Mouse (Mus musculus) midbrain, postnatal 0 days (tissue): ENCODE measurements at regions not wholly inside any gene's neighbourhood (a gene's known extent, or its start where the extent isn't known, plus 50 kb on each side); places are given as distances from the start of the nearest gene placed in this dataset.

Experiments
- ATAC-seq: fragments of 200-750 bp; cut with Nextera tagmentation; 2 replicates; pipeline ENCODE4 v1.8.0; 2017; ENCODE audit warnings: moderate number of reproducible peaks, mild to moderate bottlenecking, moderate TSS enrichment, moderate library complexity; ENCODE audit not compliant: low FRiP score
- DNase-seq: peaks from one replicate; pipeline ENCODE4 v3.0.0-alpha.2; 2015; ENCODE audit warnings: low spot score
- H3K27ac ChIP-seq: fragments of 300-500 bp; sonication (generic); 2 replicates; pipeline ENCODE4 v1.5.1; 2014; ENCODE audit warnings: low read depth, mild to moderate bottlenecking, low read length, mixed read lengths
- H3K27me3 ChIP-seq: fragments of 300-500 bp; sonication (generic); 2 replicates; pipeline ENCODE4 v1.6.1; 2014; ENCODE audit warnings: low read length, control low read depth, mixed read lengths; ENCODE audit not compliant: insufficient read depth
- H3K36me3 ChIP-seq: fragments of 300-500 bp; sonication (generic); 2 replicates; pipeline ENCODE4 v1.6.1; 2014; ENCODE audit warnings: low read length, control low read depth, mixed read lengths; ENCODE audit not compliant: insufficient read depth
- H3K4me1 ChIP-seq: fragments of 300-500 bp; sonication (generic); 2 replicates; pipeline ENCODE4 v1.6.1; 2014; ENCODE audit warnings: mild to moderate bottlenecking, control low read depth, antibody characterized with exemption, low read length, mixed read lengths; ENCODE audit not compliant: insufficient read depth
- H3K4me2 ChIP-seq: fragments of 300-500 bp; sonication (generic); 2 replicates; pipeline ENCODE4 v1.6.1; 2014; ENCODE audit warnings: low read depth, mild to moderate bottlenecking, low read length, mixed read lengths; ENCODE audit not compliant: poor library complexity, severe bottlenecking
- H3K4me3 ChIP-seq: fragments of 300-500 bp; sonication (generic); 2 replicates; pipeline ENCODE4 v1.5.1; 2014; ENCODE audit warnings: low read depth, mild to moderate bottlenecking, low read length, moderate library complexity
- H3K9ac ChIP-seq: fragments of 300-500 bp; sonication (generic); replicated peaks from 2 replicates; pipeline ENCODE4 v1.6.1; 2014; ENCODE audit warnings: mild to moderate bottlenecking, low read length, moderate library complexity, mixed read lengths; ENCODE audit not compliant: poor library complexity, severe bottlenecking
- H3K9me3 ChIP-seq: fragments of 300-500 bp; sonication (generic); 2 replicates; pipeline ENCODE4 v1.6.1; 2016; ENCODE audit warnings: low read length, control low read depth
- CTCF ChIP-seq: IDR thresholded peaks from 2 replicates; pipeline ENCODE4 v1.5.1; 2016; ENCODE audit warnings: antibody characterized with exemption, mild to moderate bottlenecking
- WGBS: fragments of 180-500 bp; shearing (Covaris S2); extraction: QIAGEN DNeasy Blood & Tissue Kit; methylation state at CpG from one replicate; pipeline ENCODE4 v1.1.7; 2014; 5-methylcytosine and 5-hydroxymethylcytosine counted together

GRCm38 (mm10) chr6:18680712-18681111 is 166.1 kb upstream of the Cttnbp2 start:
- H3K27me3 ChIP-seq = no peaks in the 10 kb centered on the region
- DNase-seq = no peak
- H3K36me3 ChIP-seq = no peaks in the 10 kb centered on the region
- H3K4me3 ChIP-seq = no peak overlapping the region
- no peaks in the 10 kb centered on the region for H3K9me3 ChIP-seq
- ATAC-seq = no peak
- no peaks in the 10 kb centered on the region for H3K4me1 ChIP-seq
- no peak for TF ChIP-seq CTCF
- H3K9ac ChIP-seq = no peak overlapping the region
- no peak overlapping the region for H3K4me2 ChIP-seq
- H3K27ac ChIP-seq = no peak overlapping the region

- 59% methylated on average over 6 of the region's 6 CpGs for WGBS
- H3K4me3 ChIP-seq = no peak overlapping the region
- no peak for TF ChIP-seq CTCF
- no peaks in the 10 kb centered on the region for H3K9me3 ChIP-seq
- DNase-seq = peak; percentile 42
- no peak overlapping the region for H3K27ac ChIP-seq
- no peak overlapping the region for H3K4me2 ChIP-seq
- H3K27me3 ChIP-seq = no peaks in the 10 kb centered on the region
- no peak overlapping the region for H3K9ac ChIP-seq
- H3K36me3 ChIP-seq = no peaks in the 10 kb centered on the region
- ATAC-seq = no peak
- no peaks in the 10 kb centered on the region for H3K4me1 ChIP-seq
Measured at GRCm38 (mm10) chr6:18682043-18682442, 166.3 kb upstream of the Lsm8 start.

- no peaks in the 10 kb centered on the region for H3K9me3 ChIP-seq
- H3K4me1 ChIP-seq = no peaks in the 10 kb centered on the region
- no peak for TF ChIP-seq CTCF
- ATAC-seq = peak; percentile 47; the same call in 1 of the 2 replicates
- no peak overlapping the region for H3K4me2 ChIP-seq
- H3K4me3 ChIP-seq = no peak overlapping the region
- WGBS = 43% methylated on average over 11 of the region's 11 CpGs
- peak; percentile 85 for DNase-seq
- no peak overlapping the region for H3K9ac ChIP-seq
- H3K27ac ChIP-seq = no peak overlapping the region
- H3K27me3 ChIP-seq = no peaks in the 10 kb centered on the region
- no peaks in the 10 kb centered on the region for H3K36me3 ChIP-seq
Measured at GRCm38 (mm10) chr6:18688652-18689348, 159.6 kb upstream of the Lsm8 start.

GRCm38 (mm10) chr6:18697536-18697935 is 150.8 kb upstream of the Lsm8 start:
- TF ChIP-seq CTCF = no peak
- WGBS = 86% methylated on average over 5 of the region's 5 CpGs
- no peak for DNase-seq
- Histone ChIP-seq H3K27ac (no peak overlapping the region), H3K36me3 (no peaks in the 10 kb centered on the region), H3K9me3 (no peaks in the 10 kb centered on the region), H3K27me3 (no peaks in the 10 kb centered on the region), H3K9ac (no peak overlapping the region), H3K4me3 (no peak overlapping the region), H3K4me1 (no peaks in the 10 kb centered on the region; the same call in 1 of the 2 replicates), H3K4me2 (no peak overlapping the region)
- no peak for ATAC-seq

- H3K27me3 ChIP-seq = no peaks in the 10 kb centered on the region
- no peak for ATAC-seq
- H3K9ac ChIP-seq = no peak overlapping the region
- TF ChIP-seq CTCF = no peak
- H3K36me3 ChIP-seq = no peaks in the 10 kb centered on the region
- 40% methylated on average over 4 of the region's 4 CpGs for WGBS
- H3K4me2 ChIP-seq = no peak overlapping the region
- H3K27ac ChIP-seq = no peak overlapping the region
- no peak for DNase-seq
- H3K4me3 ChIP-seq = no peak overlapping the region
- H3K4me1 ChIP-seq = no peaks in the 10 kb centered on the region; the same call in 1 of the 2 replicates
- no peaks in the 10 kb centered on the region for H3K9me3 ChIP-seq
Measured at GRCm38 (mm10) chr6:18698989-18699728, 149.2 kb upstream of the Lsm8 start.

GRCm38 (mm10) chr6:18699729-18700386 is 148.5 kb upstream of the Lsm8 start:
- H3K9me3 ChIP-seq = no peaks in the 10 kb centered on the region
- no peak for TF ChIP-seq CTCF
- H3K27ac ChIP-seq = no peak overlapping the region
- DNase-seq (no peak), ATAC-seq (peak; percentile 41; the same call in 1 of the 2 replicates)
- H3K36me3 ChIP-seq = no peaks in the 10 kb centered on the region
- H3K27me3 ChIP-seq = no peaks in the 10 kb centered on the region
- no peak overlapping the region for H3K4me3 ChIP-seq
- H3K4me2 ChIP-seq = no peak overlapping the region
- H3K4me1 ChIP-seq = no peaks in the 10 kb centered on the region; the same call in 1 of the 2 replicates
- H3K9ac ChIP-seq = no peak overlapping the region
- 10% methylated on average over 12 of the region's 12 CpGs for WGBS
